Mouse (Mus musculus): Measurements from ENCODE around the gene Ypel2. TPM values are rescaled to one million over a fixed set of nuclear protein-coding genes. Genes with fewer than 3 reads are reported as not detected.
A peak's percentile ranks its signal among the peaks of the same experiment; 100 is the strongest.

Ypel2 gene
- polyA plus RNA-seq, 1 experiment from 2014 or later: 4.3 TPM

DNA sequence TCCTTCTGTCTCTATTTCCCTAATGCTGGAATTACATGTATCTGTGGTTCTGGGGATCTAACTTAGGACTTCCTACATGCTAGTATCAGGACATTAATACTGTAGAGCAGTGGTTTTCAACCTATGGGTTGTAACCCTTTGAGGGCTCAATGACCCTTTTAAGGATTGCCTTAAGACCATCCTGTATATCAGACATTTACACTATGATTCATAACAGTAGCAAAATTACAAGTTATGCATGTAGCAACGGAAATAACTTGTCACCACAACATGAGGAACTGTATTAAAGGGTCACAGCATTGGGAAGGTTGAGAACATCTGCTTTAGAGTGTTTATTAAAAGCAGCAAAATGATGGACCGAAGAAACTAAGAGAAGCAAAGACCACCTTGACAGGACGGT is 26.8 kb downstream of the Ypel2 start:
- peaks cover 61% of the 10 kb centered on the region for H3K4me1 ChIP-seq (replicated peaks)
- DNase-seq (ENCODE audit: low spot score): no peak
- peaks cover 4% of the 10 kb centered on the region; the same call in 1 of the 2 replicates for H3K36me3 ChIP-seq
- WGBS: 91% methylated on average over 3 of the region's 3 CpGs
- no peaks in the 10 kb centered on the region for H3K9me3 ChIP-seq
- no peak overlapping the region for H3K27ac ChIP-seq
- no peak overlapping the region for H3K4me3 ChIP-seq
- no peaks in the 10 kb centered on the region for H3K27me3 ChIP-seq (ENCODE audit: insufficient read depth, poor library complexity, severe bottlenecking)

DNA sequence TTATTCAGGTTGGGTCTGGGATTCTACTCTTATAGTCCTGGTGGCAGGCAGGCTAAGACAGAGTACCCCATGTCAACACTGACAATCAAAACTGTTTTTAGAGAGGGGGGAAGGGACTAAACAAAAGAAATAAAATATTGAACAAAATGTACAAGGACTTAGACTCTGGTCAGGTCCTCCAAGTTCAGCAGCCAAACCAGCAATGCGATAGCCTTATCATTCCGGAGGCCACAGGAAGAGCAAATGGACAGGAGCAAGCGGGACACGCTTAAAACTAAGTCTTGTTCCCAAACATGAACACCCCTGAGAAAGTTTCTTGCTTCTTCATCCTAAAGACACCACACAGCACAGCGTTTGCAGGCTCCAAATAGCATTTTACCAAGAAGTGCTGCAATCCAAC is 28.4 kb downstream of the Ypel2 start:
- peaks cover 4% of the 10 kb centered on the region; the same call in 1 of the 2 replicates for H3K36me3 ChIP-seq
- peaks cover 66% of the 10 kb centered on the region for H3K4me1 ChIP-seq (replicated peaks)
- DNase-seq (ENCODE audit: low spot score): no peak
- H3K4me3 ChIP-seq: no peak overlapping the region
- WGBS: 96% methylated on average over 5 of the region's 5 CpGs
- no peaks in the 10 kb centered on the region for H3K27me3 ChIP-seq (ENCODE audit: insufficient read depth, poor library complexity, severe bottlenecking)
- no peaks in the 10 kb centered on the region for H3K9me3 ChIP-seq
- no peak overlapping the region for H3K27ac ChIP-seq

DNA sequence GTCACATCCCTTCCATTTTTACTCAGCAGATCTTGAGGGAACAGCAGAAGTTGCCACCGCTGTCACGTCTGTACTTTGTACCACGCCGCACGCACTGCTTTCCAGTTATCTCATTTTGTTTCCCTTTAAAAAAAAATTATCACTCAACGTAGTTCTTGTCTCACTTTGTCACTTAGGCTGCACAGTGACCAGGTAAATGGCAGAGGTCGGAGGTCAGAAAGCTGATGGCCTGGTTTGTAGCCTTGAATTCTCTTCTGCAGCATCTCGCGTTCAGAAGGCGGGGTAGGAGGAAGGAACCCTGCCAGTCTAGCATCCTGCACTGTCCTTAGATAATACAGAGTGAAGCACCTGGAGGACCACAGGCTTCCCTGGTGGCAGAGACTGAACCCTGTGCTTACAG is 29.8 kb downstream of the Ypel2 start:
- Histone ChIP-seq H3K9me3 (no peaks in the 10 kb centered on the region), H3K27ac (peak overlapping the region; percentile 72), H3K4me1 (replicated peaks) (peaks cover 66% of the 10 kb centered on the region), H3K4me3 (no peak overlapping the region), H3K27me3 (ENCODE audit: insufficient read depth, poor library complexity, severe bottlenecking) (no peaks in the 10 kb centered on the region), H3K36me3 (no peaks in the 10 kb centered on the region; the same call in 1 of the 2 replicates)
- 87% methylated on average over 10 of the region's 10 CpGs for WGBS
- no peak for DNase-seq (ENCODE audit: low spot score)

DNA sequence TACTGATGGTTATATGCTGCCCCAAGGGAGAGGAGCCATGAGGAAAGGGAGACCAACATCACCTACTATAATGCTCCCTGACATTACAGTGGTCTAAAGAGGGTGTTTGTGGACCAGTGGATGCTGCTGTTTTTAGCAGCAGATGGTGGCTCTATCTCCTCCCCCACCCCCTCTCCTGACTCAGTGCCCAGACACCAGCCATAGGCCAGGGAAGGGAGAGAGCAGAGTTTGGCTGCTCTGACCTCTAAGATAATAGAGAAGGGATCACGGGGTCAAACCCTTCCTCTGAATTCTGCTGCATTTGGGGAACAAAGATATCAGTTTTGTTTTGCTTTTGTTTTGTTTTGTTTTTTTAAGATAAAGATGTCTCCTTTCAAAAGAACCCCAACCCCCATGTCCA is 30.5 kb downstream of the Ypel2 start:
- Histone ChIP-seq H3K27me3 (ENCODE audit: insufficient read depth, poor library complexity, severe bottlenecking) (no peaks in the 10 kb centered on the region), H3K4me3 (no peak overlapping the region), H3K9me3 (no peaks in the 10 kb centered on the region), H3K36me3 (no peaks in the 10 kb centered on the region; the same call in 1 of the 2 replicates), H3K4me1 (replicated peaks) (peaks cover 66% of the 10 kb centered on the region), H3K27ac (peak overlapping the region; percentile 72)
- DNase-seq (ENCODE audit: low spot score): no peak
- 32% methylated on average over 1 of the region's 1 CpGs for WGBS

DNA sequence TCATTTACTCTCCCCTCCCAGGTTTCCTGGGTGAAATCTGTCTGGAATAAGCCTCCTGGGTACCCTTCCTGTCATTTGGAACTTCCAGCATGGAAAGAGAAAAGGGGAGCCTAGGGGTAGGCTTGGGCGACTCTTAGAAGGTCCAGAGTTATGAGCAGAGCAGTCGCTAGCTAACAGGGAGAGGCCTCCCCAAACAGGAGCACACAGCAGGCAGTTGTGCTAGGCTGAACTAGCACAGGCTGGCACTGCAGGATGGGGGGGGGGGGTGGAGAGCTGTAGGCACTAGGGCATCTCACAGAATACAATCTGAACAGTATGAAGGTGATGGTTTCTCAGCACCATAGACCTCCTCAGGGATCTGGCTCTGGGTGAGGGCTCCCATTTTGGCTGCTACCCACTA is 31.1 kb downstream of the Ypel2 start:
- no peak for DNase-seq (ENCODE audit: low spot score)
- WGBS: 67% methylated on average over 2 of the region's 2 CpGs
- Histone ChIP-seq H3K27me3 (ENCODE audit: insufficient read depth, poor library complexity, severe bottlenecking) (no peaks in the 10 kb centered on the region), H3K27ac (peak overlapping the region; percentile 54), H3K9me3 (no peaks in the 10 kb centered on the region), H3K4me1 (replicated peaks) (peaks cover 69% of the 10 kb centered on the region), H3K36me3 (no peaks in the 10 kb centered on the region), H3K4me3 (no peak overlapping the region)

DNA sequence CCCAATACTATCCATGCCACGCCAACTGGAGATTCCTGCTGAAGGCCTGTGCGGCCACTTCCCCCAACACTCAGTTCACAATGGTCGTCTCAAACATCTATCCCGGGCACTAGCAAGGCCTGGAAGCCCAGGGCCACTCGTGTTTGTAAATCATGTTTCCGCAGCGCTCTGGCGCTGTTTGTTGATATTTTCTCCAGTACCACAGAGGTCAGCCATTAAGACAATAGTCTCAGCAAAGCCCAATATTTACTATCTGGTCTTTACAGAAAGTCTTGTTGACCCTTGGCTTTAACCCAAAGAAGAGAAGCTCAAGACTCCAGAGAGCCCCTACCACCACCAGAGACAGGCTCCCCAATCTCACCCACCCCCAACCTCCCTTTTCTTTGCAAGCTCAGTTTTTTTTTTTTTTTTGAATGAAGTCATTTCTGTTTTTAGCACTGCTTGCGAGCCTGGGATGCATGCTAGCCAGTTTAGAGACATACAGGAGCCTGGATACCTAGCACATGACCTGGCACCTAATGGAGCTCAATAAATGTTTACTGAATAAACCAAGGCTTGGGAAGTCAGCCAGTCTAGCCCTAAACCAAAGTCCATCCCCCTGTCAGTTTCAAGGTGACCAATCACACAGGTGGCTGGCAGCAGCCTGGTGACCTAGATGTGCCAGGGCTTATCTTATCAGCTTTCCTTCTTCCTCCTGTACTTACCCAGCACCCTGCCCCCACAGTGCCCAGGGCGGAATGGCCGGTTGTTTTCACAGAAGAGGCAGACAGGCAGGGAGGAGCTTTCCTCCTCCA is 31.8 kb downstream of the Ypel2 start:
- WGBS: 76% methylated on average over 11 of the region's 11 CpGs
- Histone ChIP-seq H3K36me3 (no peaks in the 10 kb centered on the region), H3K4me3 (no peak overlapping the region), H3K9me3 (no peaks in the 10 kb centered on the region), H3K27ac (peak overlapping the region; percentile 54), H3K27me3 (ENCODE audit: insufficient read depth, poor library complexity, severe bottlenecking) (no peaks in the 10 kb centered on the region), H3K4me1 (replicated peaks) (peaks cover 75% of the 10 kb centered on the region)
- DNase-seq (ENCODE audit: low spot score): no peak

DNA sequence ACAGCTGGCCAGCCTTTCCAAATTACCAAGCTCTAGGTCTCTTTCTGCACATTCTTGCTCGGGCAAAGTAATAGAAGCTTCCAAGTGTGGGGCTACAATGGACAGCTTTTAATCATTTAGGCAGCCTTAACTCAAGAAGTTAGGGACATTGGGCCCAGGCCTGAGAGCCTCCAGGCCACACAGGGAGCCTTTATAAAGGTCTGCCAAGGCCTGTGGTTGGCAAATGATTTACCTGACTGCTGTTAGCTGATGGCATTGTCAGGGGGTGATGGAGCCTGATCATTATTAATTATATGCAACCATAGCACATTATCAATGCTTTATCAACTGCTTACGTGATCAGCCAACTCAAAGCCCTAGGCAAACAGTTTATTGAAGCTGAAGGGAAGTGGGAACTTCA is 33.2 kb downstream of the Ypel2 start:
- Histone ChIP-seq H3K9me3 (no peaks in the 10 kb centered on the region), H3K27me3 (ENCODE audit: insufficient read depth, poor library complexity, severe bottlenecking) (no peaks in the 10 kb centered on the region), H3K36me3 (no peaks in the 10 kb centered on the region), H3K27ac (no peak overlapping the region), H3K4me1 (replicated peaks) (peaks cover 85% of the 10 kb centered on the region), H3K4me3 (no peak overlapping the region)
- WGBS: 68% methylated on average over 2 of the region's 2 CpGs
- DNase-seq (ENCODE audit: low spot score): no peak

DNA sequence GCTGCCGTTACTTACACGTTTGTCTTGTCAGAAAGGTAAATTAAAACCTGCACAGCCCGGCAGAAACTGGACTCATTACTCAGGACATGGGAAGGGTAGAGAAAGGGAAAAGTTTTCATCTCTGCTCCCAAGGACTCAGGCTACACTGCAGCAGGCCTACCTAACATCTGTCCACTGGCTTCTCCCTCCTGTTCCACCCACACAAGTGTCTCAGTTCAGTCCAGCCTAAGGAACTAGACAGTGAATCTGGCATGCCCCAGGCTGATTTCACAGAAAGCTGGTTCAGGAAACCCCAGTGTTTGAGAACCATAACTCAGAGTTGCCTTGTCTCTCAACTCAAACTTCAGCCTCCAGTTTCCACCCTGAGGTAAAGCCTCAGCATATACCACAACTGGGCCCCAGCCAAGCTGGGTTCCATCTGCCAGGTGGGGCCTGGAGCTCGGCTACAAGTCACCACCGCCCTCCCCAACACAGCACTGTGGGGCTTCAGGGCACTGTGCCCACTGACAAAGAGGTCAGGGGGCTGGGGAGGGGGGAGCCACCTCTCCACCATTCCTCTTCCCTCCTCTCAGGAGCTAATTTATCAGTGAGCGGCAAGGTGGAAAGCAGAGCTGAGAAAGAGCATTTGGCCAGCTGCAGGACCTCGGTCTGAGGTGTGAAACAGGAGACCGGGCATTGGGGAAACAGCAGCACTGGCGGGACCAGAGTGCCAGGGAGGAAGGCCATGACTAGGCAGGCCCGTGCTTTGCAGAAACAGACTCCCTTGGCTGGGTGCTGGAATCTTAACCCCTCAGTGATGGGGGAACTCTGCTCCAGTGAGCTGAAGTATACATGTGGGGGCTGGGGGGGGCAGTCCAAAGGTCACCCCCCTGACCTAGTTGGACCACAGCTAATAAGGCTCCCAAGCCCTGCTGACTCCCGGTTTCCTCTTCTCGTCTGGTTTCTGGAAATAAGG is 34.5 kb downstream of the Ypel2 start:
- Histone ChIP-seq H3K4me1 (replicated peaks) (peaks cover 79% of the 10 kb centered on the region), H3K9me3 (no peaks in the 10 kb centered on the region), H3K27me3 (ENCODE audit: insufficient read depth, poor library complexity, severe bottlenecking) (no peaks in the 10 kb centered on the region), H3K27ac (peak overlapping the region; percentile 77), H3K4me3 (no peak overlapping the region), H3K36me3 (no peaks in the 10 kb centered on the region)
- no peak for DNase-seq (ENCODE audit: low spot score)
- WGBS: 66% methylated on average over 12 of the region's 12 CpGs

DNA sequence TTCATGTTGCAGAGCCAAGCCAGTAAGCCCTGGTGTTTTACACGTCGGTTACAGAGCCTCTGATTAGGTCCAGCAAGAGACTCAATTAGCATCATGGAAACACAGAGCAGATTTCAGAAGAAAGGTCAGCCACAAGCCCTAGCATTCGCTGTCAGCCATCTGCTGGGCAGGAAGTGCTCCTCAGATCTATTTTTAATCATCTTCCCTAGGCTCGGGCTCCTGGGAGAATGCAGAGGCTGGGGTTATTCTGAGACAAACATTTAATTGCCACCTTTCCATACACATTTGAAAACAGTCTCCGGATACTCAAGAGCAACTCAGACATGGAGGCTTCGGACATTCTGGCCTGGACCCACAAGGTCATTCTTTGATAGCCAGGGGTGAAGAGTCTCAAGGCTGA is 35.3 kb downstream of the Ypel2 start:
- DNase-seq (ENCODE audit: low spot score): no peak
- Histone ChIP-seq H3K27ac (no peak overlapping the region), H3K4me1 (replicated peaks) (peaks cover 71% of the 10 kb centered on the region), H3K9me3 (no peaks in the 10 kb centered on the region), H3K4me3 (no peak overlapping the region), H3K27me3 (ENCODE audit: insufficient read depth, poor library complexity, severe bottlenecking) (no peaks in the 10 kb centered on the region), H3K36me3 (no peaks in the 10 kb centered on the region)
- WGBS: 65% methylated on average over 6 of the region's 6 CpGs

DNA sequence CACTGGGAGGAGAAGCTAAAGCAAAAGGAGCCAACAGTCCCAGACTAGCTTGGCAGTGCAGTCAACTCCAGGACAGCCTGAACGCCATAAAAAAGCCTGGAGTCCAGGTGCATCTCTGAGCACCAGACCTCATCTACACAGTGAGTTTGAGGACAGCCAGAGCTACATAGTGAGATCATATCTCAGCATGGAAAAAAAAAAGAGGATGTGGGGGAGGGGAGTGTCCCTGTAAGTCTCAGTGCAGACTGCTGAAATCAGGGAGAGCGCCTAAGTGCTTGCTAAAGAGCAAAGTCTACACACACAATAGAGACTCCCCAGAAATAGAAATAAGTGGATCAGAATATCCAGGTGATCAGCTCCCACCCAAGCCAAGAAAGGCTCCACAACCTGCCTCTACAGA is 37.1 kb downstream of the Ypel2 start:
- Histone ChIP-seq H3K4me3 (no peak overlapping the region), H3K36me3 (no peaks in the 10 kb centered on the region), H3K27ac (no peak overlapping the region), H3K9me3 (no peaks in the 10 kb centered on the region), H3K27me3 (ENCODE audit: insufficient read depth, poor library complexity, severe bottlenecking) (no peaks in the 10 kb centered on the region), H3K4me1 (replicated peaks) (peaks cover 69% of the 10 kb centered on the region)
- no peak for DNase-seq (ENCODE audit: low spot score)
- WGBS: 80% methylated on average over 2 of the region's 2 CpGs

DNA sequence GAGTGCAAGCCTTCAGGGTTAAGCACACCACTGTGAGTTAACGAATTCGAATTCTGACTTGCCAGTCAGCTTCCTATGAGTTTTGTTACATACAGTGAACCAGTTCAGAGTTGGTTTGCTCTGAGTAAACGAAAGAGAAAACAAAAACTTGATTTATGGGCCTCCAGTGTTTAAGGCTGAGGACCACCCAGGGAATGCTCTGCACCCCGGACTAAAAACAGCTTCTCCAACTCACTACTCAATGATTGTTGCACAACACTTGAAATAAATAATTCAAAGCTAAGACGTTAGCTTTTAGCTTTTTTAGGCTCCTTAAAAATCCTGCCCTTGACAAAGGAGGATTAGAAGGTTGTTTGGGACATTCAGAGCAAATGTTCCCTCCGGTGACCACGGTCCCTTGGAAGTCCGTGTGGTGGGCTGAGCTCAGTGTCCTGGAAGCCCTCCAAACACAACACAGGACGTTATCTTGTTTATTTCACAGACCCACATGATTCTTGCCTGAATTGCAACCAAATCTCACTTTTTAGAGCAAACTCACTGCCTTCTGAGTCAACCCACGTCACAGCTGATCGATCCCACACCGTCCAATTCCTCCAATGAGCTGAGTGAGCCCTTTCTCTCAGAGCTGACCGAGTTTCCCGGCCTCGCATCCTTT is 38.8 kb downstream of the Ypel2 start:
- H3K4me3 ChIP-seq: no peak overlapping the region
- H3K36me3 ChIP-seq: no peaks in the 10 kb centered on the region
- H3K9me3 ChIP-seq: no peaks in the 10 kb centered on the region
- 90% methylated on average over 15 of the region's 15 CpGs for WGBS
- H3K4me1 ChIP-seq (replicated peaks): peaks cover 53% of the 10 kb centered on the region
- no peaks in the 10 kb centered on the region for H3K27me3 ChIP-seq (ENCODE audit: insufficient read depth, poor library complexity, severe bottlenecking)
- H3K27ac ChIP-seq: no peak overlapping the region
- DNase-seq (ENCODE audit: low spot score): no peak

DNA sequence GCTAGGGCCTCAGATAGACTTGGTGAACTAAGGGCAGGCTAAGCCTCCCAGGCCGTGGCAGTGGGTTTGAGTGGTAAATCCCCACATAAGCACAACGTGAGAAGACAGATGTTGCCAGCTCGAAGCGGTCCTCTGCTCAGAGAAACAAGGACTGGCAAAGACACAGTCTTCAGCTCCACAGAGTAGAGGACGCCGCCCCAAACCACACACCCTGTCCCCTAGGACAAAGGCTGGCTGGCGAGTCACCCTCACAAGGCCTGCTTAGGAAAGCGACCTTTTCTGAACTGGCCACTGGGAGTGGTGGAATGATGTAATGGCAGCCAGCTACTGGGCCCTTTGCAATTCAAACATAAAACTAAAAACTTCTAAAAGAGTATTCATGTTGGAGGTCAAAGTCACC is 40.4 kb downstream of the Ypel2 start:
- H3K27ac ChIP-seq: peak overlapping the region; percentile 60; the same call in 1 of the 2 replicates
- no peaks in the 10 kb centered on the region for H3K27me3 ChIP-seq (ENCODE audit: insufficient read depth, poor library complexity, severe bottlenecking)
- H3K9me3 ChIP-seq: no peaks in the 10 kb centered on the region
- DNase-seq (ENCODE audit: low spot score): no peak
- H3K36me3 ChIP-seq: no peaks in the 10 kb centered on the region
- 83% methylated on average over 8 of the region's 8 CpGs for WGBS
- H3K4me3 ChIP-seq: no peak overlapping the region
- peaks cover 37% of the 10 kb centered on the region for H3K4me1 ChIP-seq (replicated peaks)

All from hindbrain, embryonic 10.5 days (tissue).